Mouse (Mus musculus) olfactory bulb, adult 2 months (tissue): ENCODE results near the gene Myo10.

Source experiments
- CTCF ChIP-seq: fragments of 200-500 bp; IDR thresholded peaks from 2 replicates; pipeline ENCODE4 v1.5.1; 2012; ENCODE audit warnings: low read depth, mild to moderate bottlenecking, low read length, moderate library complexity; ENCODE audit not compliant: insufficient read depth
- POLR2A ChIP-seq: fragments of 200-500 bp; IDR thresholded peaks from 2 replicates; pipeline ENCODE4 v1.6.1; 2012; ENCODE audit warnings: mild to moderate bottlenecking, low read depth, low read length, moderate library complexity; ENCODE audit not compliant: insufficient read depth

- TF ChIP-seq CTCF (no peak), POLR2A (no peak)
Observed at GRCm38 (mm10) chr15:25602306-25602705, 20.0 kb upstream of the Myo10 start.
